Mouse (Mus musculus) liver, embryonic 12.5 days (tissue): ENCODE data around the gene Tmem56. TPM values are rescaled to one million over a fixed set of nuclear protein-coding genes. Genes with fewer than 3 reads are reported as not detected.
A peak's percentile ranks its signal among the peaks of the same experiment; 100 is the strongest.

Source experiments
- ATAC-seq: fragments of 200-750 bp; cut with Nextera tagmentation; 2 replicates; pipeline ENCODE4 v1.8.0; 2017; ENCODE audit warnings: moderate number of reproducible peaks, mild to moderate bottlenecking, moderate library complexity
- H3K27ac ChIP-seq: fragments of 300-500 bp; sonication (generic); 2 replicates; pipeline ENCODE4 v1.5.1; 2016; ENCODE audit warnings: mild to moderate bottlenecking
- H3K27me3 ChIP-seq: fragments of 300-500 bp; sonication (generic); replicated peaks from 2 replicates; pipeline ENCODE4 v1.6.1; 2016; ENCODE audit warnings: mild to moderate bottlenecking, moderate library complexity
- H3K36me3 ChIP-seq: fragments of 300-500 bp; sonication (generic); 2 replicates; pipeline ENCODE4 v1.6.1; 2016; ENCODE audit warnings: mild to moderate bottlenecking, moderate library complexity
- H3K4me1 ChIP-seq: fragments of 300-500 bp; sonication (generic); 2 replicates; pipeline ENCODE4 v1.6.1; 2016
- H3K4me2 ChIP-seq: fragments of 300-500 bp; sonication (generic); 2 replicates; pipeline ENCODE4 v1.6.1; 2016; ENCODE audit warnings: mild to moderate bottlenecking, moderate library complexity
- H3K4me3 ChIP-seq: fragments of 300-500 bp; sonication (generic); 2 replicates; pipeline ENCODE4 v1.5.1; 2016; ENCODE audit warnings: mild to moderate bottlenecking, moderate library complexity
- H3K9ac ChIP-seq: fragments of 300-500 bp; sonication (generic); 2 replicates; pipeline ENCODE4 v1.6.1; 2016; ENCODE audit warnings: mild to moderate bottlenecking, moderate library complexity
- H3K9me3 ChIP-seq: fragments of 300-500 bp; sonication (generic); replicated peaks from 2 replicates; pipeline ENCODE4 v1.6.1; 2016; ENCODE audit warnings: mild to moderate bottlenecking, moderate library complexity
- WGBS: fragments of 180-500 bp; shearing (Covaris S2); methylation state at CpG from one replicate; pipeline ENCODE4 v1.1.7; 2016; ENCODE audit not compliant: insufficient replicate concordance; 5-methylcytosine and 5-hydroxymethylcytosine counted together
- polyA plus RNA-seq: library from polyadenylated mRNA; unstranded; fragments of >200 nt; fragmentation: Nextera tagmentation; extraction: Ambion mirVana; gene quantifications from 2 replicates; pipeline ENCODE4 v1.2.1, GENCODE M21; 2016

Tmem56 gene
- polyA plus RNA-seq, 1 experiment from 2014 or later = 29.8 TPM

DNA sequence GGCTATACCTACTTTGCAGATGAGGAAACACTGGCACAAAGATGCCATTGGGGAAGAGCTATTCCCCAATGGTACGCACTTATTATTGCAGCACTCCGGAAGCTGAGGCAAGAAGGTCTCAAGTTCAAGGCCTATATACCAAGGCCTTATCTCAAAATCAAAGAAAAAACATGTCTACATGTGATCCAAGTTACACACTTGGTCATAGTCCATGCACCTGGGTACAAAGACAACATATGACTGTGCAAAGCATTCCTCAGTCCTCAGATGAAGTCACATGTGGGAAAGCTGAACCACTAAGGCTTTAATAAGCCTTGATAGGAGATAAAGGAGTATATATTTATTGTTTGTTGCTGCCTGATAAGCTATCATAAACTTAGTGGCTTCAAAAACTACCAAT, 8.9 kb downstream of the Tmem56 start:
- no peak for ATAC-seq
- no peak overlapping the region for H3K4me2 ChIP-seq
- no peak overlapping the region for H3K9ac ChIP-seq
- no peaks in the 10 kb centered on the region for H3K36me3 ChIP-seq
- H3K4me3 ChIP-seq = no peak overlapping the region
- no peak overlapping the region for H3K27ac ChIP-seq
- H3K4me1 ChIP-seq = peaks cover 26% of the 10 kb centered on the region
- H3K27me3 ChIP-seq = no peaks in the 10 kb centered on the region
- no peaks in the 10 kb centered on the region for H3K9me3 ChIP-seq
- WGBS = 78% methylated on average over 2 of the region's 2 CpGs

DNA sequence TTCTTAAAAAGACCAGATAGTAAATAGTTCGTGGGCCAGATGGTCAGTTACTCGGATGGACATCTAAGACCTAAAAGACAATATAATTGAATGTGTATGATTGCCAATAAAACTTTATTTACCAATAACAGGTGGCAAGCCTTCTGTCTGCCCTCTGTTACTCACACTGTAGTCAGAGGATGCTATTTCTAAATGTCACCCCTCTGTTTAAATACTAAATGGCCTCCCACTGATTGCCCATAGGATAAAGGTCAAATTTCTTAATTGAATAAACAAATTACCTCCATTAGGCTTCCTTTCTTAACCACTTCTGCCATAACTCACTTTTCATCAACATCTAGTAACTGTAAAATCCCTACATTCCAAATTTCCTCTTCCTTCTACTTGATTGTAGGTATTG, 10.3 kb downstream of the Tmem56 start:
- no peaks in the 10 kb centered on the region for H3K36me3 ChIP-seq
- H3K4me3 ChIP-seq = no peak overlapping the region
- no peak overlapping the region for H3K9ac ChIP-seq
- no peak for ATAC-seq
- peaks cover 38% of the 10 kb centered on the region for H3K4me1 ChIP-seq
- no peak overlapping the region for H3K4me2 ChIP-seq
- no peaks in the 10 kb centered on the region for H3K9me3 ChIP-seq
- H3K27ac ChIP-seq = no peak overlapping the region
- WGBS = 65% methylated on average over 2 of the region's 2 CpGs
- no peaks in the 10 kb centered on the region for H3K27me3 ChIP-seq

DNA sequence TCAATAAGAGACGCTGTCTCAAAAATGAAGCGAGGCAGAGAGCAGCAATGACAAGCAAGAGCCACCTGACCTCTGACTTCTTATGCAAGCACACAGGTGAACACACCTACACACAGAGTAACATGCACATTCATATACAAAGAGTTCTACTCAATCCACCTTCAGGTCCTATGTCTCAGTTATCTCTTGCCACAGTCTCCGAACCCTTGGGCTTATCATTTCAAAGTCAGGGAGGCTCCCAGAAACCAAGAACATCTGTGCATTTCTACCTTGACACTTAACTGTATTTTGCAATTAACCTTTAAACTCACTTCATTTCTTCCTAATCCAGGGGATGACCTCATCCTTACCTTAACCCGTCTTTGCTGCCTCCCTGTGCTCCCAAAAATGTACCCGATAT, 15.6 kb downstream of the Tmem56 start:
- 32% methylated on average over 5 of the region's 5 CpGs for WGBS
- H3K4me3 ChIP-seq = peak overlapping the region; percentile 17
- H3K4me2 ChIP-seq = peak overlapping the region; percentile 63
- peaks cover 68% of the 10 kb centered on the region for H3K4me1 ChIP-seq
- H3K27ac ChIP-seq = peak overlapping the region; percentile 91
- ATAC-seq = peak; percentile 57
- peak overlapping the region; percentile 58 for H3K9ac ChIP-seq
- H3K36me3 ChIP-seq = no peaks in the 10 kb centered on the region
- no peaks in the 10 kb centered on the region for H3K9me3 ChIP-seq
- 0 out of 2 replicates have a peak, but pooled peaks cover 4% of the 10 kb centered on the region for H3K27me3 ChIP-seq

DNA sequence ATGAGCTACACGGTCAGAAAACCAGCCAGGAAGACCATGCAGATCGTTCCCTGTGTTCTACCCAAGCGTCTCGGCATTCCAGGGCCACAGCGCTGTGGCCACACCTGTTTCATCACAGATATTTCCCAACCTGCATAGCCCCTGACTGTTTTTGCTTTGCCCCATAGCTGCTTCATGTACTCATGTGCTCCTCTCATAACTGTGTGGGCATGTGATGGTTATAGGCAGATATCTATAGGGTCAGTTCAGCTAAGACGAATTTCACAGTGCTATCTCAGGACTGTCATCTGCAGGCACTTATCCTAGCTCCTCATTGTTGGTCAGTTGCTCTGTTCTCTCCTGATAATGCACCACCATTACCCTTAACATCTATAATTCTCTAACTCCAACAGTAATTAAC, 18.7 kb downstream of the Tmem56 start:
- Histone ChIP-seq H3K36me3 (peaks cover 10% of the 10 kb centered on the region; the same call in 1 of the 2 replicates), H3K4me1 (peaks cover 83% of the 10 kb centered on the region), H3K27me3 (peaks cover 12% of the 10 kb centered on the region; the same call in 1 of the 2 replicates), H3K4me2 (peak overlapping the region; percentile 97), H3K27ac (peak overlapping the region; percentile 95), H3K9ac (peak overlapping the region; percentile 99), H3K9me3 (no peaks in the 10 kb centered on the region), H3K4me3 (peak overlapping the region; percentile 1)
- 16% methylated on average over 6 of the region's 6 CpGs for WGBS
- peak; percentile 73 for ATAC-seq

DNA sequence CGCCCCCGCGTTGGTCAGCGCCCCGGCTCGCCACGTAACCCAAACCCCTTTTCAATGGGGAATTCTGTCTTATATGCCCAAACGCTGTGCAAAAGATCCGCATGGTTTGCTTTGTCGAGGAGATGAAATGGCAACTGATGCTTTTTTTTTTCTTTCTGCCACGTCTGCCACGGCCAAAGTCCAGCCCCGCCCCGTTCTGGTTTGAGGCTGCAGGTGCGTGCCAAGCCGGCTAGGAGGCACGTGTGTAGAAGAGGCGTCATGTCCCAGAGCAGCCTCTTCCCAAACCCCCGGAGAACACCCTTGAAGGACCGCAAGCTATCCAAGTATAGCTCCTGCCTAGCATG, 19.7 kb downstream of the Tmem56 start:
- H3K4me1 ChIP-seq = peaks cover 83% of the 10 kb centered on the region
- peak overlapping the region; percentile 95 for H3K27ac ChIP-seq
- peak; percentile 30 for ATAC-seq
- 1% methylated on average over 20 of the region's 20 CpGs for WGBS
- H3K27me3 ChIP-seq = peaks cover 12% of the 10 kb centered on the region; the same call in 1 of the 2 replicates
- H3K4me3 ChIP-seq = peak overlapping the region; percentile 96
- H3K9me3 ChIP-seq = no peaks in the 10 kb centered on the region
- peaks cover 18% of the 10 kb centered on the region for H3K36me3 ChIP-seq
- peak overlapping the region; percentile 97 for H3K4me2 ChIP-seq
- peak overlapping the region; percentile 99 for H3K9ac ChIP-seq

DNA sequence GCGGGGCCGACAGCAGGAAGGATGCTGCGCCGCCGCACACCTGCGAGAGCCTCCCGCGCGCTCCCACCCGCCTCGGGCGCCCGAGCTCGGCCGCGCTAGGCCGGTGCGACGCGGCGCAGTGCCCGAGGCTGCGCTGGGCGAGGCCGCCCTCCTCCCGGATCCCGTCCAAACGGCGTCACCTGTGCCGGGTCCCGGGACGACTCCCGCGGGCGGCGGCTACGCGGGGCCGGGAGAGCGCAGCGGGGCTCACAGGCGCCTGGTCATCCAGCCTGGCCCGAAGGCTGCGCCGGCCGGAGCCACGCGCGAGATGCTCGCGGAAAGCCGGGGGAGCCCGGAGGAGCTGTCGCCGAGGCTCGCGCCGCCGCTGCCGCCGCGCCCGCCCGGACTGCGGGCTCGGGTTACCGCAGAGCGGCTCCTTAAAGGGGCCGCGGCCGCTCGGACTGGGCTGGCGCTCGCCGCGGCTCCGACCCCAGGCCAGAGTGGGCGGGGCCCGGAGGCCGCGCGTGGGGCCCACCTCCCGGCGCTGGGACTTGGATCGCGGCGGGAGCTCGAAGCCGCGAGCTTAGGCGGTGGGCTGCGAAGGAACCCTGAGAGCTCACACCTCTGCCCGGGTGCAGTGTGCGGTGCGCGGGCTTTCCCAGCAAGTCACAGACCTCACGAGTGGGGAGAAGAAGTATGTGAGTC, 20.2 kb downstream of the Tmem56 start:
- H3K9me3 ChIP-seq = no peaks in the 10 kb centered on the region
- peak overlapping the region; percentile 96 for H3K4me3 ChIP-seq
- peak overlapping the region; percentile 99 for H3K9ac ChIP-seq
- H3K27me3 ChIP-seq = peaks cover 12% of the 10 kb centered on the region; the same call in 1 of the 2 replicates
- peak overlapping the region; percentile 97 for H3K4me2 ChIP-seq
- WGBS = 5% methylated on average over 83 of the region's 97 CpGs
- peaks cover 81% of the 10 kb centered on the region for H3K4me1 ChIP-seq
- peak; percentile 75 for ATAC-seq
- peaks cover 21% of the 10 kb centered on the region for H3K36me3 ChIP-seq
- peak overlapping the region; percentile 95 for H3K27ac ChIP-seq

DNA sequence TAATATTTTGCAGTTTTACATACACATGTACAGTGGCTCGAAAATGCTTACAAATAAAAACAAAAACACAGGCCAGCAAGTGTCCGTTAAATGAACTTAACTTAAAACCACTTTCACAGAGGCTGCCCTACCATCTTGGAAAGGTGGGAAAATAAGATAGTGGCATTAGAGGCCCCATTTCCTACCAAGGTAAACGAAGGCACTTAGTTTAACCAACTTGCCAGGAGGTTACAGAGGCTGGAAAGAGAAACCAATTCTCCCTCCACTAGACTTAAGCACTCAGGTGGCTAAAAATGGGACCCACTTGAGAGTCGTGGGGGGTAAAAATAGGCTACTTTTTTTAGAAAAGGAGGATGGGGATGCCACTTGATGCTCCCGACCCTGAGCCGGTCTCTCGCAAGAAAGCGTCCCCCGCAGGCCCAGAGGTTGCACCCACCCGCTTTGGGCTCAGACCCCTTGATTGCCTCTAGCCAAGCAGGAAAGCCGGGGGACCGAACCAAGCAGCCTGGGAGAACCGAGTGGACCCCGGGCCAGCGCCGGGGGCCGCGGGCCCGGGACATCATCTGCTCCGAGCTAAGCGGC, 20.9 kb downstream of the Tmem56 start:
- Histone ChIP-seq H3K4me1 (peaks cover 80% of the 10 kb centered on the region), H3K9ac (peak overlapping the region; percentile 99), H3K4me3 (peak overlapping the region; percentile 96), H3K36me3 (peaks cover 27% of the 10 kb centered on the region), H3K27me3 (peaks cover 12% of the 10 kb centered on the region; the same call in 1 of the 2 replicates), H3K27ac (peak overlapping the region; percentile 95), H3K4me2 (peak overlapping the region; percentile 97), H3K9me3 (no peaks in the 10 kb centered on the region)
- no peak for ATAC-seq
- WGBS = 4% methylated on average over 21 of the region's 21 CpGs

DNA sequence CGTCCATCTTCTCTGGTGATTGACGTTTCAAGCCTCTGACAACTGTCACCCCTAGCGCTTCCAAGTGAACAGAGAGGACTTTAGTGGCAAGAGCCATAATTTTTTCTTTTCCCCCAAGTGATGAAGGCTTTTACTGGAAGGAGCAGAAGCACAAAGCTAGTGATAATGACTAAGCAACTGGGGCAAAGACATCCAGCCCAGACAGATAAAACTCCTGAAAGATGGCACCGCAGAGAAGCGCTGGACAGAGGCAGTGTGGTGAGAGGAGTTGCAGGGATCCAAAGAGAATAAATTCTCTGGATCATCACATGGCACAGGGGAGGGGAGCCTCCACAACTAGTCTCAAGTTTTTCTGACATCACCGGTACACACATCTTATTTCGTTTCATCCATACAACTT, 21.6 kb downstream of the Tmem56 start:
- peak overlapping the region; percentile 96 for H3K4me3 ChIP-seq
- ATAC-seq = peak; percentile 36; the same call in 1 of the 2 replicates
- peak overlapping the region; percentile 99 for H3K9ac ChIP-seq
- H3K9me3 ChIP-seq = no peaks in the 10 kb centered on the region
- peaks cover 77% of the 10 kb centered on the region for H3K4me1 ChIP-seq
- 23% methylated on average over 7 of the region's 7 CpGs for WGBS
- H3K27me3 ChIP-seq = peaks cover 12% of the 10 kb centered on the region; the same call in 1 of the 2 replicates
- peak overlapping the region; percentile 85 for H3K27ac ChIP-seq
- H3K36me3 ChIP-seq = peaks cover 33% of the 10 kb centered on the region
- peak overlapping the region; percentile 97 for H3K4me2 ChIP-seq

DNA sequence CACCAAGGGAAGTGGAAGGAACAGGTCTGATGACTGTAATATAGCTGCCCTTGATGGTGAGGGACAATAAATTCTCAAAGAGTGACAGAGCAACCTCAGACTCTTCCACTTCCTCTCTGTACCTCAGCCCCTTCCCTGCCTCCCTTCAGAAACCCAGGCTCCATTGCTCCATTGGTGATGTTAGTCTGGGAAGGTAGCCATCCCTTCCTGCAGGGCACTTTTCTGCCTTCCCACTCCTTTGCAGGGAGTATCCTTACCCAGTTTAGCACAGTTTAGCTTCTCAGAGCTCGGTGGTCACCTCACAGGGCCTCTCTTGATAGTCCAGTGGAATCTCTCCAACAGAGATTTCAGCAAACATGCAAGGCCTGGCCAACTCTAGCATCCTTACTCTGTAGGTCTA, 22.1 kb downstream of the Tmem56 start:
- Histone ChIP-seq H3K9ac (peak overlapping the region; percentile 99), H3K27ac (peak overlapping the region; percentile 85), H3K4me2 (peak overlapping the region; percentile 97), H3K36me3 (peaks cover 37% of the 10 kb centered on the region), H3K4me1 (peaks cover 79% of the 10 kb centered on the region), H3K9me3 (no peaks in the 10 kb centered on the region), H3K4me3 (peak overlapping the region; percentile 96), H3K27me3 (peaks cover 12% of the 10 kb centered on the region; the same call in 1 of the 2 replicates)
- WGBS = 34% methylated on average over 1 of the region's 1 CpGs
- no peak for ATAC-seq

DNA sequence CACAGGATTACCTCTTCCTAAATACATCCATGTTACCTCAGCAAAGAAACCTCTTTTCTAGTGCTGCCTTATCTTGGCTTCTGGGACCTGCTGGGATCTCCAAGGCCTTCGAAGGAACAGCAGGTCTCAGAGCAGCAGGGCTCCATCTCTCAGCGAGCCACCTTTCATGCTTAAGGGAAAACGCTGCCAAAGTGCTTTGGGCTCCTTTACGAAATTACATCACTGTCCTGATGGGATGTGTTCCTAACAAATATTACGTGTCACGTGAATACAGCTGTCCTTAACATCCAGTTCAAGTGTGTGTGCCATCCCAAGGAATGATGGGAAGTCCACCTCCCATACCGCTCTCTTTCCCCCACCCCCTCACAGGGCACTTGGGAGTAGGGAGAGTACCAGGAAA, 22.9 kb downstream of the Tmem56 start:
- peaks cover 41% of the 10 kb centered on the region for H3K36me3 ChIP-seq
- 73% methylated on average over 7 of the region's 7 CpGs for WGBS
- H3K9me3 ChIP-seq = no peaks in the 10 kb centered on the region
- H3K9ac ChIP-seq = peak overlapping the region; percentile 99; the same call in 1 of the 2 replicates
- no peak for ATAC-seq
- H3K4me1 ChIP-seq = peaks cover 74% of the 10 kb centered on the region
- H3K27me3 ChIP-seq = peaks cover 12% of the 10 kb centered on the region; the same call in 1 of the 2 replicates
- peak overlapping the region; percentile 97 for H3K4me2 ChIP-seq
- H3K27ac ChIP-seq = peak overlapping the region; percentile 85
- H3K4me3 ChIP-seq = peak overlapping the region; percentile 96

DNA sequence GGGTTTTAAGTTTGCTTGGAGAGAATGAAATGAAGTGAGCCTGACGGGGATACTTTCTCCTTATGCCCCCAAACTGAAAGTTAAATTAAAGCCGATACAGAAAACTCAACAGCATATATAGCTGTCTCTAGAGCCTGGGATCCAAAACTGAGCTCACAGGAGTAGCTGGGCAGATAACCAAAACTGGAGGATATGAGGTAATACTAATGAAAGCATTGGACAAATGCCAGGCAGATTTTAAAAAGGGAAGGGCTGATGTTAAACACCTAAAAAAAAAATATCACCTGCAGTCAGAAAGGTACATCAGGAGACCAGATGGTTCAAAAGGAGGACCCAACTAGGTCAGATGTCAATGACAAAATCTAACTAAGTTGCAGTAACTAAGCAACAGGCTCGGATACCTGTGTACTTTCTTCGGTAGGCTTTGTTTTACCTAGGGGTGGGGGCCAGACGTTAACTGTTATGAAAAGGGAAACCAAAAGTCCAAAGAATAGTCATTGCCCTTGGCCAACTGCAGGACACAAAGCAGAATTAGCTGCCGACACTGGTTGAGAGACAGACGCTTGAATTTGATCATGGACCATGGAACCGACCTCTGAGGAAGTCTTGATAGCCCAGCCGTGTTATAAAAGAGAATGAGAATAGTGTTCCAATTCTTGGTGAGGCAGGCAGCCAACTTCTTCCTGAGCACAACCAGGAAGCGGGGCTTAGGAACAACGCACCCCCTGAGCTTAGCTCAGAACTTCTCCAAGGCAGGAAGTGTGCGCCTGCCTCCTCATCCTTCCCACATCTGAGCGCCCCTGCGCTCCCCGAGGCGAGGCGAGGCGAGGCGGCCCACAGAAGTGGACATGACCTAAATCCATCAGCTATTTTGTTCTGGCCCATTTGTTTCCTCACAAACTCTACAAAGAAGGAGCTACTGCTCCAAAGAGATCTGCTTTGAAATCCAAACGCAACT, 24.1 kb downstream of the Tmem56 start:
- H3K27ac ChIP-seq = peak overlapping the region; percentile 85
- WGBS = 70% methylated on average over 20 of the region's 20 CpGs
- peak overlapping the region; percentile 97 for H3K4me2 ChIP-seq
- peaks cover 12% of the 10 kb centered on the region; the same call in 1 of the 2 replicates for H3K27me3 ChIP-seq
- no peak for ATAC-seq
- peaks cover 62% of the 10 kb centered on the region for H3K4me1 ChIP-seq
- 0 out of 2 replicates have a peak overlapping the region, but pooled peaks have one; percentile 9 for H3K4me3 ChIP-seq
- peaks cover 42% of the 10 kb centered on the region for H3K36me3 ChIP-seq
- no peaks in the 10 kb centered on the region for H3K9me3 ChIP-seq
- no peak overlapping the region for H3K9ac ChIP-seq
